Mouse (Mus musculus) large intestine, adult 2 months (tissue): ENCODE data around the gene Srbd1. TPM values are rescaled to one million over a fixed set of nuclear protein-coding genes. Genes with fewer than 3 reads are reported as not detected.

ENCODE experiments used
- DNase-seq: peaks from one replicate; pipeline ENCODE4 v3.0.0-alpha.2; 2012; ENCODE audit warnings: low read depth, low spot score
- WGBS: fragments of 180-500 bp; shearing (Covaris S2); methylation state at CpG from one replicate; pipeline ENCODE4 v1.1.7; 2018; 5-methylcytosine and 5-hydroxymethylcytosine counted together
- polyA plus RNA-seq: library from polyadenylated mRNA; depleted of rRNA; stranded (reverse); fragments of >200 nt; gene quantifications from 2 replicates; pipeline ENCODE4 v1.2.3, GENCODE M21; 2012; rRNA removed

Gene Srbd1
- polyA plus RNA-seq, 1 experiment: 2.6 TPM

DNA sequence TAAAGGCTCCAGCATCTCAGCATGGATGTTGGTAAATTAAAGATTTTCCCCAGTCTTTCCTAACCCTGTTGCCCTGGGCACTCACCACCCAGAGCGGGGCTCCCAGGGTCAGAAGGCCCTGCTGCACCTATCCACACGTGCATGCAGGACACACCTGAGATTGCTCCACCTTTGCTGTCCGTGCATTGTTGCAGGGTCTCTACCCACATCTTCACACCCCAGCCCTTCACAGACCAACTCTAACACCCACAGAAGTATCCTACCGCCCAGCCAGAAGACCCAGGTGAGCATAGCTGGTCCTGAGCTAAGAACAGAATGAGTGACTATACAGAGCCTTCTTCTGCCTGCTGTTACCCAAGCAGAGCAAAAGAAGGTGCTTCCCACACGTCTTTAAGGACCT lies 201.9 kb downstream of the Srbd1 start:
- DNase-seq: no peak
- WGBS: 83% methylated on average over 5 of the region's 5 CpGs

DNA sequence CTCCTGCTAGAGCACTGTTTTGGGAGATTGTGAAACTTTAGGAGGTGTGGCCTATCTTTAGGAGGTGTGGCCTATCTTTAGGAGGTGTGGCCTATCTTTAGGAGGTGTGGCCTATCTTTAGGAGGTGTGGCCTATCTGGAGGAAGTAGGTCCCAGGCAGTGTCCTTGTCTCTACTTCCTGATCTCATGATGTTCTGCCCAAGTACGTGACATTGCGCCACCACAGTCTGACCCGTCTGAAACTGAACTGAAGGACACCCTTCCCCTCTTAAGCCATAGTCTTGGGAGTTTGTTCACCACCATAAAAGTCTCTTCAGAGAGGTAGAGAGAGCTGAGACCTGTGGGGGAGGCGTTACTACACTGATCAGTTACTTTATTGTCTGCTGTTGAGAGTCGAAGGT lies 202.9 kb downstream of the Srbd1 start:
- WGBS: 85% methylated on average over 5 of the region's 5 CpGs
- DNase-seq: no peak

DNA sequence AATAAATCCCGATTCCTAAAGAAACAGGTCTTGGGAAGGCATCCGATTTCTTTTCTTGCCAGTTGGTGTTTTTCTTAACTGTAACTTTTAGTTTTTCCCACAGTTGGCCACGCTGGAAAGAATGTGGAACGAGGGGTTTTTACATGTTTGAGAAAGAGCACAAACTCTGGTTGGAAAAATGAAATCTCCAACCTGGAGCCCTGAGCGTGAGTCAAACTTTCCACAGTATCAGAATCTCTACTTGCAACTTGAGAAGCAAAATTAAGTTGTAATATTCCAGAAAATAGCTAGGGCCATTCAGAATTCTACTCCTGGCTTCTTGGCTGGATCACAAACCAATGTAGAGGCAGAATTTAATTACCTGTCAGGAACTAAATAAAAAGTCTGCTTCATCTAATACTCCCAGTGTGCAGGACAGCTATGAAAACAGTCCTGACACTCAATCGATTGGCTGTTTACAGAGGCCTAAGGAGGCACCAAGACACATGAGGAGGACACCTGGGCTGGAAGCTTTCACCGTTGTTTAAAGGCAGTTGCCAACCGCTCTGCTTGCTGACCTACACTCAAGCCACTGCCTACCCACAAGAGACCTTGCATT lies 203.7 kb downstream of the Srbd1 start:
- 69% methylated on average over 8 of the region's 8 CpGs for WGBS
- DNase-seq: no peak

DNA sequence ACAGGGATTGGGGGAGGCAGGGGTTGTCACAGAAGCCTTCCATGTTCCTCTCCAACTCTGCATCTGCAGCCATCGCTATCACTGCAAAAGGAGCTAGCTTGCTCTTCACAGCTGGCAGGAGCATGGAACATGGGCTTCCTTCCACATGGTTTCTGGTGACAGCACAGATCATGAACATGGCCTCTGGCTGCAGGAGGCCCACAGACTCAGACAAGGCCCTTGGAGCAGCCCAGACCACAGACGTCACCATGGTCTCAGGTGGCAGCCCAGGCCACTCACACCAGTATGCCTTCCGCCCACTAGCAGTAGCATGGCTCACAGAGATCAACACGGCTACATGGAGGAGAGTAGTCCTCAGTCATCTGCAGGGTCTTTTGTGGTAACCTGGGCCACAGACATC lies 207.8 kb downstream of the Srbd1 start:
- WGBS: 95% methylated on average over 4 of the region's 4 CpGs
- no peak for DNase-seq

DNA sequence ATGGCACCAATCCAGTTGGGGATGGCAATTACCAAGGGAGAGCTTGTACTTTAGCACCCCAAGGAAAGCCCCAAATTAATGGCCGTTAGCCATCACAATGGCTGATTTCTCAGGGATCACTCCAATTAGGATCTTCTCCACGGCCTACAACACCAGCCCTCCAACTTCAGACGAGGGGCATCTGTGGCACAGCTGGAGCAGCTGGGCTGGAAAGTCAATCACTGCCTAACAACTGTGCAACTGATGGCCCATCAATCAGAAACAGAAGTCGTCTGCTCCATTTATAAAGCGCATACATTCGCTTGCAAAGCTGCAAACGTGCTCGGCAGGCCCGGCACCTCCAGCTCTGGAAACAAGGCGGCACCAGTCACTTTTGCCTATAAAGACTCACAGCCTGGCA lies 209.7 kb downstream of the Srbd1 start:
- 80% methylated on average over 10 of the region's 10 CpGs for WGBS
- no peak for DNase-seq

Other genes starting within 250 kb of the Srbd1 start
- 3.3 and 4.5 TPM in 2 replicates for gene Prkce, start 22.6 kb upstream of the Srbd1 start, polyA plus RNA-seq